Mouse (Mus musculus) neural tube, embryonic 14.5 days (tissue): ENCODE results near the gene Rcsd1. TPM values are rescaled to one million over a fixed set of nuclear protein-coding genes. Genes with fewer than 3 reads are reported as not detected.
A peak's percentile ranks its signal among the peaks of the same experiment; 100 is the strongest.

ENCODE experiments used
- ATAC-seq: fragments of 200-750 bp; cut with Nextera tagmentation; 2 replicates; pipeline ENCODE4 v1.8.0; 2017; ENCODE audit warnings: low read depth, mild to moderate bottlenecking, moderate TSS enrichment, moderate library complexity
- H3K27ac ChIP-seq: fragments of 300-500 bp; sonication (generic); 2 replicates; pipeline ENCODE4 v1.5.1; 2014; ENCODE audit warnings: low read depth, mild to moderate bottlenecking, control low read depth, low read length, moderate library complexity, mixed read lengths
- H3K27me3 ChIP-seq: fragments of 300-500 bp; sonication (generic); 2 replicates; pipeline ENCODE4 v1.6.1; 2014; ENCODE audit warnings: low read length; ENCODE audit not compliant: control insufficient read depth, insufficient read depth
- H3K36me3 ChIP-seq: fragments of 300-500 bp; sonication (generic); 2 replicates; pipeline ENCODE4 v1.6.1; 2014; ENCODE audit warnings: low read length, mixed read lengths; ENCODE audit not compliant: control insufficient read depth, insufficient read depth
- H3K4me1 ChIP-seq: fragments of 300-500 bp; sonication (generic); 2 replicates; pipeline ENCODE4 v1.6.1; 2014; ENCODE audit warnings: low read length; ENCODE audit not compliant: control insufficient read depth, insufficient read depth
- H3K4me2 ChIP-seq: fragments of 300-500 bp; sonication (generic); 2 replicates; pipeline ENCODE4 v1.6.1; 2014; ENCODE audit warnings: mild to moderate bottlenecking, low read depth, low read length, control low read depth
- H3K4me3 ChIP-seq: fragments of 300-500 bp; sonication (generic); 2 replicates; pipeline ENCODE4 v1.5.1; 2014; ENCODE audit warnings: low read depth, low read length, control low read depth, mixed read lengths
- H3K9ac ChIP-seq: fragments of 300-500 bp; sonication (generic); replicated peaks from 2 replicates; pipeline ENCODE4 v1.6.1; 2014; ENCODE audit warnings: low read depth, mild to moderate bottlenecking, control low read depth, low read length, mixed read lengths
- H3K9me3 ChIP-seq: fragments of 300-500 bp; sonication (generic); 2 replicates; pipeline ENCODE4 v1.6.1; 2016; ENCODE audit warnings: low read length; ENCODE audit not compliant: control insufficient read depth
- WGBS: fragments of 180-500 bp; shearing (Covaris S2); extraction: QIAGEN DNeasy Blood & Tissue Kit; methylation state at CpG from one replicate; pipeline ENCODE4 v1.1.7; 2014; 5-methylcytosine and 5-hydroxymethylcytosine counted together
- polyA plus RNA-seq: library from polyadenylated mRNA; unstranded; fragments of >200 nt; fragmentation: Nextera tagmentation; extraction: Ambion mirVana; gene quantifications from 2 replicates; pipeline ENCODE4 v1.2.1, GENCODE M21; 2014

Gene Rcsd1
- polyA plus RNA-seq: 2.1 and 8.2 TPM in 2 replicates

GRCm38 (mm10) chr1:165709629-165710256 lies at the start of gene Rcsd1:
Rcsd1 (minus strand) TSS chr1:165709757.
- H3K27ac ChIP-seq: no peak within 1 kb of the TSS
- no peaks in the 10 kb centered on the region for H3K36me3 ChIP-seq
- no peaks in the 10 kb centered on the region; the same call in 1 of the 2 replicates for H3K4me1 ChIP-seq
- no peak within 1 kb of the TSS for H3K9ac ChIP-seq
- peak within 1 kb of the TSS; percentile 99; the same call in 1 of the 2 replicates for H3K4me2 ChIP-seq
- WGBS: 57% methylated on average over 5 of the region's 5 CpGs
- no peak for ATAC-seq
- H3K9me3 ChIP-seq: no peaks in the 10 kb centered on the region
- H3K27me3 ChIP-seq: no peaks in the 10 kb centered on the region
- H3K4me3 ChIP-seq: no peak within 1 kb of the TSS

- Histone ChIP-seq H3K27ac (no peak overlapping the region), H3K27me3 (no peaks in the 10 kb centered on the region), H3K9me3 (no peaks in the 10 kb centered on the region), H3K36me3 (no peaks in the 10 kb centered on the region), H3K4me3 (no peak overlapping the region), H3K9ac (no peak overlapping the region), H3K4me1 (no peaks in the 10 kb centered on the region), H3K4me2 (no peak overlapping the region)
- WGBS: 62% methylated on average over 4 of the region's 4 CpGs
- ATAC-seq: no peak
Measured at GRCm38 (mm10) chr1:165755194-165755593, 45.6 kb upstream of the Rcsd1 start.

- WGBS: 88% methylated on average over 6 of the region's 6 CpGs
- Histone ChIP-seq H3K4me3 (no peak overlapping the region), H3K27ac (no peak overlapping the region), H3K9ac (no peak overlapping the region), H3K4me2 (no peak overlapping the region), H3K27me3 (no peaks in the 10 kb centered on the region), H3K36me3 (no peaks in the 10 kb centered on the region), H3K4me1 (no peaks in the 10 kb centered on the region), H3K9me3 (no peaks in the 10 kb centered on the region)
- ATAC-seq: no peak
Measured at GRCm38 (mm10) chr1:165754205-165754604, 44.6 kb upstream of the Rcsd1 start.

- Histone ChIP-seq H3K4me2 (no peak overlapping the region), H3K27ac (no peak overlapping the region), H3K4me1 (no peaks in the 10 kb centered on the region), H3K27me3 (no peaks in the 10 kb centered on the region), H3K9ac (no peak overlapping the region), H3K36me3 (no peaks in the 10 kb centered on the region), H3K9me3 (no peaks in the 10 kb centered on the region), H3K4me3 (no peak overlapping the region)
- WGBS: 88% methylated on average over 5 of the region's 5 CpGs
- no peak for ATAC-seq
Measured at GRCm38 (mm10) chr1:165751838-165752237, 42.3 kb upstream of the Rcsd1 start.

GRCm38 (mm10) chr1:165751142-165751541 lies 41.6 kb upstream of the Rcsd1 start:
- Histone ChIP-seq H3K4me2 (no peak overlapping the region), H3K4me3 (no peak overlapping the region), H3K36me3 (no peaks in the 10 kb centered on the region), H3K4me1 (no peaks in the 10 kb centered on the region), H3K27me3 (no peaks in the 10 kb centered on the region), H3K9me3 (no peaks in the 10 kb centered on the region), H3K9ac (no peak overlapping the region), H3K27ac (no peak overlapping the region)
- no peak for ATAC-seq

GRCm38 (mm10) chr1:165748053-165748452 lies 38.5 kb upstream of the Rcsd1 start:
- WGBS: 39% methylated on average over 11 of the region's 11 CpGs
- no peak overlapping the region for H3K27ac ChIP-seq
- no peak overlapping the region for H3K4me2 ChIP-seq
- no peaks in the 10 kb centered on the region for H3K9me3 ChIP-seq
- no peaks in the 10 kb centered on the region for H3K27me3 ChIP-seq
- no peak overlapping the region for H3K9ac ChIP-seq
- H3K4me3 ChIP-seq: no peak overlapping the region
- no peaks in the 10 kb centered on the region for H3K36me3 ChIP-seq
- ATAC-seq: peak; percentile 28; the same call in 1 of the 2 replicates
- no peaks in the 10 kb centered on the region for H3K4me1 ChIP-seq

GRCm38 (mm10) chr1:165741989-165742388 lies 32.4 kb upstream of the Rcsd1 start:
- H3K4me3 ChIP-seq: no peak overlapping the region
- 86% methylated on average over 8 of the region's 8 CpGs for WGBS
- H3K9me3 ChIP-seq: no peaks in the 10 kb centered on the region
- no peaks in the 10 kb centered on the region for H3K27me3 ChIP-seq
- H3K9ac ChIP-seq: no peak overlapping the region
- no peak overlapping the region for H3K4me2 ChIP-seq
- no peaks in the 10 kb centered on the region for H3K4me1 ChIP-seq
- H3K27ac ChIP-seq: no peak overlapping the region
- H3K36me3 ChIP-seq: no peaks in the 10 kb centered on the region
- no peak for ATAC-seq

GRCm38 (mm10) chr1:165738985-165739384 lies 29.4 kb upstream of the Rcsd1 start:
- no peak for ATAC-seq
- Histone ChIP-seq H3K27ac (no peak overlapping the region), H3K4me2 (no peak overlapping the region), H3K27me3 (no peaks in the 10 kb centered on the region), H3K4me3 (no peak overlapping the region), H3K9ac (no peak overlapping the region), H3K4me1 (no peaks in the 10 kb centered on the region), H3K36me3 (no peaks in the 10 kb centered on the region), H3K9me3 (no peaks in the 10 kb centered on the region)
- 68% methylated on average over 1 of the region's 1 CpGs for WGBS

GRCm38 (mm10) chr1:165737867-165738266 lies 28.3 kb upstream of the Rcsd1 start:
- no peak overlapping the region for H3K27ac ChIP-seq
- ATAC-seq: no peak
- H3K4me3 ChIP-seq: no peak overlapping the region
- no peak overlapping the region for H3K4me2 ChIP-seq
- no peaks in the 10 kb centered on the region for H3K4me1 ChIP-seq
- H3K9me3 ChIP-seq: no peaks in the 10 kb centered on the region
- WGBS: 65% methylated on average over 3 of the region's 3 CpGs
- no peak overlapping the region for H3K9ac ChIP-seq
- H3K27me3 ChIP-seq: no peaks in the 10 kb centered on the region
- no peaks in the 10 kb centered on the region for H3K36me3 ChIP-seq
